Mouse (Mus musculus) spleen, adult 2 months (tissue): ENCODE results near the gene Smg6.

Experiments used
- CTCF ChIP-seq: fragments of 200-500 bp; IDR thresholded peaks from 2 replicates; pipeline ENCODE4 v1.5.1; 2011; ENCODE audit warnings: mild to moderate bottlenecking, inconsistent platforms; ENCODE audit not compliant: insufficient read depth, insufficient read length, insufficient replicate concordance; ENCODE audit errors: extremely low read depth
- POLR2A ChIP-seq: fragments of 200-500 bp; IDR thresholded peaks from 2 replicates; pipeline ENCODE4 v1.6.1; 2011; ENCODE audit warnings: low read depth, low read length, inconsistent platforms

- TF ChIP-seq CTCF: no peak
- no peak for TF ChIP-seq POLR2A
These were observed 137.0 kb downstream of the Smg6 start for GRCm38 (mm10) chr11:75062650-75063049.
